Mouse (Mus musculus) thymus, adult 18-20 months (tissue): ENCODE measurements around the gene Dvl1.

Experiments
- DNase-seq, 2 experiments: peaks; one replicate each; pipeline ENCODE4 v3.0.0; 2022; ENCODE audit warnings: mixed read lengths in 2 of 2

The Dvl1 gene

DNA sequence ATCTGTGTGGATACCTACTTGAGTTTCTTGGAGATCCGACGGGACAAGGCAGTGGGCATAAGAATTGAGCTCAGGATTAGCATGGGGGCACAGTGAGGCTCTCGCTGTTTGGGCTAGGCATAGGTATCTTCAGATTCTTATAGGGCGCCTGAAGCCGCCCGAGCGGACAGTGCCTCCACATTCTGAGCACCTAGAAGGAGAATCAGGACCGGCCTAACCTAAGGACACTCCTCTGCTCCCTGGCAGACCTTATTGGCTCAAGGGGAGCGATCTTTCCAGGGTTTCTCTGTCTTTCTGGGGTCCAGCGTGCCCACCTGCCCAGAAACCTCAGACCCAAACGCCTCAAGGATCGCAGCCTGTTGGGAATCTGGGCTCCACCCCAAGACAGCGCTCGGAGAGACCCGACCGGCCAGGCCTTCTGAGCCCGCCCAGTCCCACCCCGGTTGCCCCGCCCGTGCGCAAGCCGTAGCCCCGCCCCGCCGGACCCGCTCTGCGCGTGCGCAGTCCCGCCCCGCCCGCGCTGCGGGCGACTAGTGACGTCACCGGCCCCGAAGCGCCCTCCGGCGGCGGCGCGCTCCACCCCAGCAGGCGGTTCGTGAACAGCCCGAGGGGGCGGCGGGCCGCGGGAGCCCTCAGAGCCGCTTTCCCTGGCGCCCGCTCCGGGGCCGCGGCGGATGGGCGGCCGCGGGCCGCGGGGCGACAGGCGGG lies at the start of gene Dvl1:
Dvl1 (plus strand) TSS at position 532 of the 708 bp plus-strand sequence.
- peak; percentile 81 for DNase-seq

GRCm38 (mm10) chr4:155802075-155802474 lies 45.1 kb upstream of the Dvl1 start:
- DNase-seq: no peak

GRCm38 (mm10) chr4:155802741-155803339 lies 44.4 kb upstream of the Dvl1 start, which contains the start of gene Mrpl20:
Gene Mrpl20 (plus strand): TSS chr4:155802878.
- DNase-seq: no peak

DNA sequence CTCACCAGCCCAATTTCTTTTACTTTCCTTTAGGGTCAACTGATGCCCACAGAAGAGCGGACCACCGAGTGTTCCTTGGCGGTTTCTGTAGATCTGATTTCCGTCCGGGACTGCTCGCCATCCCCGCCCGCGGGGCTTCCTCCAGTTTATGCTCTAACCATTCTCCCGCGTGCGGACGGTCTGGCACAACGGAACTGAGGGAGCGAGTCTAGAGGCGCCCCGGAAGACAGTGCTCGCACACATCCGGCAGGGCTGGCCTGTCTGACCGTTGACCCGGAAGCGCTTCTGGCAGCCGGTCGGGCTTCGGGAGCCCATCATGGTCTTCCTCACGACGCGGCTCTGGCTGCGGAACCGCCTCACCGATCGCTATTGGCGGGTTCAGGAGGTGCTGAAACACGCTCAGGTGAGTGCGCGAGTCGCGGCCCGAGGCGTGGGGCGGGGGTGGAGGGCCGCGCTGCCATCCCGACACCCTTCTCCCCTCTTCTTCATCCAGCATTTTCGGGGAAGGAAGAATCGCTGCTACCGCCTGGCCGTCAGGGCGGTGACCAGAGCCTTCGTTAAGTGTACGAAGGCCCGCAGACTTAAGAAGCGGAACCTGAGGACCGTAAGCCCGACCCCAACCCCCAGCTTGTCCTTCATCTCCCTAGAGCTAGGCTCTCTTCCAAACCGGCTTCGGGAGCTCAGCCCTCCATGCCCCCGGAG lies 43.7 kb upstream of the Dvl1 start:
- peak; percentile 89 to 92 for DNase-seq

DNA sequence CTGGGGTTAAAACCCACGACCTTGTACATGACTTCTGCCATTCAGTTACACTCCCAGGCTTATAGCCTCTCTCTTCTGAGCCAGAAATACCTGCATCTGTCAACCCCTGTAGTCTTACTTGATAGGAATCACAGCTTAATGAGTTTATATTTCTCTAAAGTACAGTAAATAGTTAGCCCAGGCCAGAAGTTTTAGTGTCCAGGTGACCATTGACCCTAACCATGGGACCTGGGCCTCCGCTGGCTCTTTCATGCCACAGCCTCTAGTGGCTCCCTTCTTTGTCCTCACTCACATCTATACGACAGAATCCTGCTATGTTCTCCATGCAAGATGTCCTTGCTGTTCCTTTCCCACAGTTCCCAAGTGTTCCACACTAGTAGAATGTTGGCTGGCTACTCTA lies 39.4 kb upstream of the Dvl1 start:
- DNase-seq: no peak

DNA sequence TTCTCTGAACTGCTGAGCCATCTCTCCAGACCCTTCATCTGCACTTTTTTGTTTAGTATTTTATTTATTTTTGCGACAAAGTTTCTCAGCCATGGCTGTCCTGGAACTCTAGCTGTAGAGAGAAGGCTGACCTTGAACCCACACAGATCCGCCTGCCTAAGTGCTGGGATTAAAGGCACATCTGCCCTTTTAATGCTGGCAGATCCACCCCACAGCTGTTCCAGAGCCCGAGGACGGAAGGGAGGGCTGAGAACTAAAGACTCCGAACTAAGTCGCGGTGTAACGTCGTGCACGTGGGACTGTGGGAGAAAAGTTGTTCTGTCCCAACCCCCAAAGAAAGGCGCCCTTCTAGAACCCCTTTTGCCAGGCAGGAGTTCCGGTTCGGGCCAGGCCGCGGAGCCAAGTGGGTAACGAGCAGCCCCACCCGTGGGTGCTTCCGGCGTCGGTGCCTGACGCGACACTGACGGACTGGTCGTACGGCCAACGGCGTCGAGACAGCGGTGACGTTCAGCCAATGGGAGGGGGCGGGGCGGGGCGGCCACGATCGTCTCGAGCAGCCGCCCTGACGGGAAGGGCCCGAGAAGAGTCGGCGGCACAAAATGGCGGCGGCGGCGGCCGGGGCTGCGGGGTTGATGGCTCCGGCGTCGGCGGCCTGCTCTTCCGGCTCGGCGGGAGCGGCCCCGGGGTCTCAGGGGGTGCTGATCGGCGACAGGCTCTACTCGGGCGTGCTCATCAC lies 35.1 kb upstream of the Dvl1 start, which contains the start of gene Ccnl2:
Ccnl2 (plus strand) TSS at position 561 of the 736 bp plus-strand sequence.
- peak; percentile 92 to 94 for DNase-seq

GRCm38 (mm10) chr4:155812665-155813181 lies 34.5 kb upstream of the Dvl1 start:
- DNase-seq: no peak

DNA sequence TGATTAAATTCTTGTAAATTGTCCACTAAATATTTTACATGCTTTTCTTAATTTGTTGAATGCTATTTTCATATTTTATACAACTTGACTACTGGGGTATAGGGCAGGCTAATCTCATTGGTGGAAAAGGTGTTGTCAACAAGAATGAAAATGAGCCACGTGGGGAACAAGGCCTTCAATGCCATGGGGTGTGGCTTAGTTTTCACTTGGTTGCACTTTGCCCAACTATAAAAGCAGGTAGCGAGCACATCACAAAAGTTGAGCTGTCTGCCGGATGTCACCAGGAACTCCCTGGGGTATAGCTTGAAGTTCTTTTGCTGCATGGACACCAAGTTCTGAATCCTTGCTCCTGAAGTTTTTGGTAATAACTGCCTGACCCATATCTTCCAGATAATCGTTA lies 29.7 kb upstream of the Dvl1 start:
- DNase-seq: no peak

DNA sequence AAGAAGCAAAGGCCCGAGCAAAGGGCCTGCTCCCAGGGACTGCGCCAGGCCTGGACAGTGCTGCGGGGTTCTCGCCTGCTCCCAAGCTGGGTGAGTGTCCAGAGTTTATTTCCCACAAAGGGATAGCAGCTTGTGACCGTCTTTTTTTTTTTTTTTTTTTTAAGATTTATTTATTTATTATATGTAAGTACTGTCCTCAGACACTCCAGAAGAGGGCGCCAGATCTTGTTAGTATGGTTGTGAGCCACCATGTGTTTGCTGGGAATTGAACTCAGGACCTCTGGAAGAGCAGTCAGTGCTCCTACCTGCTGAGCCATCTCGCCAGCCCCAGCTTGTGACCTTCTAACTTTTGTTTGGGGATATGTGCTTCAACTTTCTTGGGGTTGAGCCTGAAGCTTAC lies 26.2 kb upstream of the Dvl1 start:
- no peak for DNase-seq

DNA sequence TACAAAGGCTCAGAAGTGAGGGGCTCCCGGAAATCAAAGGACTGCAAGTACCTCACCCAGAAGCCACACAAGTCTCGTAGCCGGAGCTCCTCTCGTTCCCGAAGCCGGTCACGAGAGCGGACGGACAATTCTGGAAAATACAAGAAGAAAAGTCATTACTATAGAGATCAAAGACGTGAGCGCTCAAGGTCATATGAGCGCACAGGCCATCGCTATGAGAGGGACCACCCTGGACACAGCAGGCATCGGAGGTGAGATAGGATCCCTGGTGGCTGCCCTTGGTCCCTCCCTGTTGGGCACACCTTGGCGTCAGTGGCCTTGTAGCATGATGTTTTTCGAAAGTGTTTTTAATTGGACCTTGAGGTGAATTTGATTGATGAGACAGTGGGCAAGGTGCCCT lies 23.8 kb upstream of the Dvl1 start:
- DNase-seq: no peak

DNA sequence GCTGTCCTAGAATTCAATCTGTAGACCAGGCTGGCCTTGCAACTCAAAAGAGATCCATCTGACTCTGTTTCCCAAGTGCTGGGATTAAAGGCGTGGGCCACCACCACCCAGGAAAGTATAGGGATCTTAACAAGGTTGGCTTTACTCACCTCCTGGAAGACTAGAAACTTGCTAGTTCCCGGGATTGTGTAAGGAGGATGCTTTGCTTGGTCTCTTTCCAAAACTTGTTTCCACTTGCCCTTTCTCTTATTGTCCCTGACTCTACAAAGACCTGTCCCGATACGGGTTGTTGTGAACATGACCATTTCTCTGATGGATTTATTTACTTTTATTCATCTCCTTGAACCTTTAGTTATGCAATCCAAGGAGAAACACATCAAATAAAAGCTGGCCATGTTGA lies 17.3 kb upstream of the Dvl1 start:
- no peak for DNase-seq

- no peak for DNase-seq
Measured at GRCm38 (mm10) chr4:155830596-155830995, 16.6 kb upstream of the Dvl1 start.

GRCm38 (mm10) chr4:155831205-155831766 lies 15.9 kb upstream of the Dvl1 start, which contains the start of gene Aurkaip1:
Gene Aurkaip1 (plus strand): TSS chr4:155831272.
- DNase-seq: peak; percentile 88 to 92

DNA sequence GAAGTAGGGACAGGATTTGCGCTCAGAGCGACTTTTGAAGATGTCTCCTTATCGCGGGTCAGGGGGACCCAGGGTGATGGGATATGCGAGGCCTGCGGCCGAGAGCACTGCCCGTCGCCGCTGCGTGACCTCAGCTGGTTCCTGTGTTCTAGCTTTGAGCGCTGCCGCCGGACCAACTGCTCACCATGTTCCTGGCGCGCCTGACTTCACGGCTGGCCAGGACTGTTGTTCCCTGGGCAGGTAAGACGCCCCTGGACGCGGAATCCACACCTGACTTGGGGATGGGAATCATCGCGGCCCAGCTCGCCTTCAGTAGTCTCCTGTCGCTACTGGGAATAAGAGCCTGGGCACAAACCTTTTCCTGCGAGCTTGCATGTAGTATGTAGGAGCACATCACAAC lies 15.4 kb upstream of the Dvl1 start:
- DNase-seq: no peak

GRCm38 (mm10) chr4:155832321-155832720 lies 14.9 kb upstream of the Dvl1 start:
- no peak for DNase-seq

GRCm38 (mm10) chr4:155833234-155833633 lies 14.0 kb upstream of the Dvl1 start:
- DNase-seq: no peak

- DNase-seq: peak in 1 of 2 experiments; percentile 48
Measured at GRCm38 (mm10) chr4:155833836-155834235, 13.4 kb upstream of the Dvl1 start.

GRCm38 (mm10) chr4:155837404-155838010 lies 9.7 kb upstream of the Dvl1 start:
- DNase-seq: no peak

DNA sequence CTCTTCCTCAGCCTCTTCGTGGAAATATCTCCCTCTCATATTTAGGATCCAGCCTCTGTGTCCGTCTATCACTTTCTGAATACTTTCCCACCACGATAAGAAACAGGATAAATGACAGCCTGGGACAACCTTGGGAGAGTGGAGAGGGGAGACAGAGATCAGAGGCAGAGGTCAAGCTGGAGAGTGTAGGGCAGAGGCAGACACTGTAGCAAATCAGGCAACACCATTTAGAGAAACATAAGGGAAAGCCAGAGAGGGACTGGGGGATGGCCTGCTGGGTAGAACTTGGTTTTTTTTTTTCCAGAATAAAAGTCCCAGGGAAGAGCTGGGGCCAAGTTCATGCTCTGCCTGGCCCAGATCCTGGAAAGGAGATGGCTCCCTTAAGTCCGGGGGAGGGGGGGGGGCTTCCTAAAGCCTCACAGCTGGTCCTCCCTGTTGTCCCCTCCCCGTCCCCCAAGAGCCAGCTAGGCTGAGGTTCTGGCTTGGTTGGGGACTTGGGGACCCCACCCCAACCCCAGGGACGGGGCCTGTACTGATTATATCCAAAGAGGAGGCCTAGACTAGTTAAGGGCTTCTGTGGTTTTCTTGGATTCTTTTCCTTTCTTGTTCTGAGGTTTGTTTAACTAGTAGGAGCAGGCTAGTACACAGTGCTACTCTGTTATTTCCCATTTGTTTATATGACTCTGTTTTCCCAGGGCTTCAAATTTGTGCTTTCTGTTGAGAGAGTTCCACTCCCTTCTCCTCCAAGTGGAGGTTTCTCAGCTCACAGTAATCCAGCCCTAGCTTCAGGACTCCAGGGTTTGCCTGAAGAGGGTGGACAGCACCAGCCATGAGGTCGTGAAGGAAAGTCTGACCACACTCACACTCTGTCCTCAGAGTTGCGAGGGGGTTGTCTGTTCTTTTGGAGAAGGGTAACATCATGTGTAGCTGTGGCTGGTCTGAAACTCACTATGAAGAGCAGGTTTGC lies 8.7 kb upstream of the Dvl1 start:
- DNase-seq: no peak

- DNase-seq: peak in 1 of 2 experiments; percentile 37
Measured at GRCm38 (mm10) chr4:155839483-155839910, 7.7 kb upstream of the Dvl1 start, which contains the start of gene Mxra8. Gene Mxra8 (plus strand): TSS chr4:155839680.
